Mouse (Mus musculus) stomach, embryonic 15.5 days (tissue): ENCODE results near the gene Ola1. TPM values are rescaled to one million over a fixed set of nuclear protein-coding genes. Genes with fewer than 3 reads are reported as not detected.
A peak's percentile ranks its signal among the peaks of the same experiment; 100 is the strongest.

Experiments
- ATAC-seq: fragments of 200-750 bp; cut with Nextera tagmentation; 2 replicates; pipeline ENCODE4 v1.8.0; 2017; ENCODE audit warnings: low read depth, moderate number of reproducible peaks, moderate TSS enrichment; ENCODE audit not compliant: insufficient read depth, low FRiP score
- H3K27ac ChIP-seq: fragments of 300-500 bp; sonication (generic); 2 replicates; pipeline ENCODE4 v1.5.1; 2015; ENCODE audit warnings: mild to moderate bottlenecking, inconsistent platforms
- H3K27me3 ChIP-seq: fragments of 300-500 bp; sonication (generic); replicated peaks from 2 replicates; pipeline ENCODE4 v1.6.1; 2015; ENCODE audit warnings: inconsistent platforms
- H3K36me3 ChIP-seq: fragments of 300-500 bp; sonication (generic); 2 replicates; pipeline ENCODE4 v1.6.1; 2015; ENCODE audit warnings: inconsistent platforms
- H3K4me1 ChIP-seq: fragments of 300-500 bp; sonication (generic); 2 replicates; pipeline ENCODE4 v1.6.1; 2015; ENCODE audit warnings: inconsistent platforms
- H3K4me2 ChIP-seq: fragments of 300-500 bp; sonication (generic); 2 replicates; pipeline ENCODE4 v1.6.1; 2015; ENCODE audit warnings: mild to moderate bottlenecking, inconsistent platforms
- H3K4me3 ChIP-seq: fragments of 300-500 bp; sonication (generic); replicated peaks from 2 replicates; pipeline ENCODE4 v1.5.1; 2015; ENCODE audit warnings: inconsistent platforms
- H3K9ac ChIP-seq: fragments of 300-500 bp; sonication (generic); 2 replicates; pipeline ENCODE4 v1.6.1; 2015; ENCODE audit warnings: inconsistent platforms
- H3K9me3 ChIP-seq: fragments of 300-500 bp; sonication (generic); 2 replicates; pipeline ENCODE4 v1.6.1; 2016; ENCODE audit warnings: inconsistent platforms
- WGBS: fragments of 180-500 bp; shearing (Covaris S2); methylation state at CpG from one replicate; pipeline ENCODE4 v1.1.7; 2015; 5-methylcytosine and 5-hydroxymethylcytosine counted together
- polyA plus RNA-seq: library from polyadenylated mRNA; unstranded; fragments of >200 nt; fragmentation: Nextera tagmentation; extraction: Ambion mirVana; gene quantifications from 2 replicates; pipeline ENCODE4 v1.2.1, GENCODE M21; 2015

Ola1 gene
- polyA plus RNA-seq, 1 experiment from 2014 or later = 77.3 TPM

- Histone ChIP-seq H3K27ac (peak overlapping the region; percentile 57), H3K9ac (peak overlapping the region; percentile 62), H3K27me3 (no peaks in the 10 kb centered on the region), H3K4me1 (peaks cover 9% of the 10 kb centered on the region), H3K4me2 (peak overlapping the region; percentile 92), H3K36me3 (no peaks in the 10 kb centered on the region), H3K9me3 (no peaks in the 10 kb centered on the region), H3K4me3 (peak overlapping the region; percentile 91)
- WGBS = under 1% methylated on average over 68 of the region's 68 CpGs
- ATAC-seq = peak; percentile 99
Observed at GRCm38 (mm10) chr2:73213871-73214659, 4.7 kb downstream of the Ola1 start.

GRCm38 (mm10) chr2:73213539-73213870 lies 5.2 kb downstream of the Ola1 start:
- H3K4me2 ChIP-seq = peak overlapping the region; percentile 92
- ATAC-seq = no peak
- H3K4me1 ChIP-seq = peaks cover 9% of the 10 kb centered on the region
- no peaks in the 10 kb centered on the region for H3K36me3 ChIP-seq
- H3K27ac ChIP-seq = peak overlapping the region; percentile 57; the same call in 1 of the 2 replicates
- no peaks in the 10 kb centered on the region for H3K9me3 ChIP-seq
- peak overlapping the region; percentile 62 for H3K9ac ChIP-seq
- 22% methylated on average over 7 of the region's 7 CpGs for WGBS
- H3K27me3 ChIP-seq = no peaks in the 10 kb centered on the region
- H3K4me3 ChIP-seq = peak overlapping the region; percentile 91

- no peak overlapping the region for H3K9ac ChIP-seq
- H3K36me3 ChIP-seq = peaks cover 3% of the 10 kb centered on the region; the same call in 1 of the 2 replicates
- no peaks in the 10 kb centered on the region for H3K27me3 ChIP-seq
- no peaks in the 10 kb centered on the region for H3K9me3 ChIP-seq
- no peak overlapping the region for H3K27ac ChIP-seq
- H3K4me1 ChIP-seq = no peaks in the 10 kb centered on the region
- no peak overlapping the region for H3K4me3 ChIP-seq
- no peak for ATAC-seq
- no peak overlapping the region for H3K4me2 ChIP-seq
- 77% methylated on average over 6 of the region's 6 CpGs for WGBS
Observed at GRCm38 (mm10) chr2:73204328-73204727, 14.4 kb downstream of the Ola1 start.

GRCm38 (mm10) chr2:73188488-73188887 lies 30.2 kb downstream of the Ola1 start:
- Histone ChIP-seq H3K36me3 (no peaks in the 10 kb centered on the region), H3K27ac (no peak overlapping the region), H3K27me3 (no peaks in the 10 kb centered on the region), H3K4me3 (no peak overlapping the region), H3K9ac (no peak overlapping the region), H3K4me2 (no peak overlapping the region), H3K9me3 (no peaks in the 10 kb centered on the region), H3K4me1 (no peaks in the 10 kb centered on the region)
- WGBS = 84% methylated on average over 2 of the region's 2 CpGs
- ATAC-seq = no peak

GRCm38 (mm10) chr2:73185185-73185584 lies 33.5 kb downstream of the Ola1 start:
- H3K9ac ChIP-seq = no peak overlapping the region
- H3K27me3 ChIP-seq = no peaks in the 10 kb centered on the region
- H3K36me3 ChIP-seq = no peaks in the 10 kb centered on the region
- 76% methylated on average over 3 of the region's 3 CpGs for WGBS
- no peak overlapping the region for H3K27ac ChIP-seq
- no peak overlapping the region for H3K4me2 ChIP-seq
- no peaks in the 10 kb centered on the region for H3K4me1 ChIP-seq
- ATAC-seq = no peak
- no peaks in the 10 kb centered on the region for H3K9me3 ChIP-seq
- no peak overlapping the region for H3K4me3 ChIP-seq

GRCm38 (mm10) chr2:73169496-73169895 lies 49.2 kb downstream of the Ola1 start:
- ATAC-seq = no peak
- WGBS = 85% methylated on average over 5 of the region's 5 CpGs
- Histone ChIP-seq H3K4me3 (no peak overlapping the region), H3K27me3 (no peaks in the 10 kb centered on the region), H3K27ac (no peak overlapping the region), H3K9ac (no peak overlapping the region), H3K36me3 (no peaks in the 10 kb centered on the region), H3K4me1 (no peaks in the 10 kb centered on the region), H3K4me2 (no peak overlapping the region), H3K9me3 (no peaks in the 10 kb centered on the region)

GRCm38 (mm10) chr2:73167126-73167525 lies 51.6 kb downstream of the Ola1 start:
- H3K9me3 ChIP-seq = no peaks in the 10 kb centered on the region
- ATAC-seq = no peak
- H3K27ac ChIP-seq = no peak overlapping the region
- no peak overlapping the region for H3K4me2 ChIP-seq
- H3K4me1 ChIP-seq = no peaks in the 10 kb centered on the region
- H3K4me3 ChIP-seq = no peak overlapping the region
- H3K9ac ChIP-seq = no peak overlapping the region
- H3K36me3 ChIP-seq = no peaks in the 10 kb centered on the region
- H3K27me3 ChIP-seq = no peaks in the 10 kb centered on the region

- Histone ChIP-seq H3K27ac (no peak overlapping the region), H3K9ac (no peak overlapping the region), H3K9me3 (no peaks in the 10 kb centered on the region), H3K4me2 (no peak overlapping the region), H3K4me3 (no peak overlapping the region), H3K27me3 (no peaks in the 10 kb centered on the region), H3K36me3 (no peaks in the 10 kb centered on the region), H3K4me1 (no peaks in the 10 kb centered on the region)
- no peak for ATAC-seq
- WGBS = 42% methylated on average over 1 of the region's 1 CpGs
Observed at GRCm38 (mm10) chr2:73164666-73165065, 54.1 kb downstream of the Ola1 start.

- Histone ChIP-seq H3K9me3 (no peaks in the 10 kb centered on the region), H3K27ac (no peak overlapping the region), H3K9ac (no peak overlapping the region), H3K4me3 (no peak overlapping the region), H3K36me3 (peaks cover 6% of the 10 kb centered on the region; the same call in 1 of the 2 replicates), H3K27me3 (no peaks in the 10 kb centered on the region), H3K4me2 (no peak overlapping the region), H3K4me1 (no peaks in the 10 kb centered on the region)
- 80% methylated on average over 2 of the region's 2 CpGs for WGBS
- ATAC-seq = no peak
Observed at GRCm38 (mm10) chr2:73160772-73161171, 58.0 kb downstream of the Ola1 start.

- Histone ChIP-seq H3K36me3 (peaks cover 6% of the 10 kb centered on the region; the same call in 1 of the 2 replicates), H3K4me2 (no peak overlapping the region), H3K9ac (no peak overlapping the region), H3K9me3 (no peaks in the 10 kb centered on the region), H3K27me3 (no peaks in the 10 kb centered on the region), H3K4me1 (no peaks in the 10 kb centered on the region), H3K4me3 (no peak overlapping the region), H3K27ac (no peak overlapping the region)
- no peak for ATAC-seq
- WGBS = 78% methylated on average over 3 of the region's 3 CpGs
Observed at GRCm38 (mm10) chr2:73157202-73157601, 61.5 kb downstream of the Ola1 start.

- H3K27ac ChIP-seq = no peak overlapping the region
- no peak overlapping the region for H3K9ac ChIP-seq
- no peak overlapping the region for H3K4me3 ChIP-seq
- ATAC-seq = no peak
- no peaks in the 10 kb centered on the region for H3K9me3 ChIP-seq
- no peaks in the 10 kb centered on the region for H3K27me3 ChIP-seq
- WGBS = 37% methylated on average over 3 of the region's 3 CpGs
- no peak overlapping the region for H3K4me2 ChIP-seq
- H3K4me1 ChIP-seq = no peaks in the 10 kb centered on the region
- no peaks in the 10 kb centered on the region for H3K36me3 ChIP-seq
Observed at GRCm38 (mm10) chr2:73150526-73150925, 68.2 kb downstream of the Ola1 start.

GRCm38 (mm10) chr2:73146111-73146510 lies 72.6 kb downstream of the Ola1 start:
- H3K4me2 ChIP-seq = no peak overlapping the region
- H3K9ac ChIP-seq = no peak overlapping the region
- no peak overlapping the region for H3K4me3 ChIP-seq
- WGBS = 61% methylated on average over 2 of the region's 2 CpGs
- H3K4me1 ChIP-seq = peaks cover 4% of the 10 kb centered on the region; the same call in 1 of the 2 replicates
- no peaks in the 10 kb centered on the region for H3K36me3 ChIP-seq
- ATAC-seq = no peak
- no peak overlapping the region for H3K27ac ChIP-seq
- H3K9me3 ChIP-seq = no peaks in the 10 kb centered on the region
- no peaks in the 10 kb centered on the region for H3K27me3 ChIP-seq
